Mouse (Mus musculus) fibroblast of lung, adult 2 months (primary cell): ENCODE data around the gene Abhd17c.

ENCODE experiments used
- DNase-seq: peaks from one replicate; pipeline ENCODE4 v3.0.0-alpha.2; 2011; ENCODE audit warnings: low read depth

The Abhd17c gene

DNA sequence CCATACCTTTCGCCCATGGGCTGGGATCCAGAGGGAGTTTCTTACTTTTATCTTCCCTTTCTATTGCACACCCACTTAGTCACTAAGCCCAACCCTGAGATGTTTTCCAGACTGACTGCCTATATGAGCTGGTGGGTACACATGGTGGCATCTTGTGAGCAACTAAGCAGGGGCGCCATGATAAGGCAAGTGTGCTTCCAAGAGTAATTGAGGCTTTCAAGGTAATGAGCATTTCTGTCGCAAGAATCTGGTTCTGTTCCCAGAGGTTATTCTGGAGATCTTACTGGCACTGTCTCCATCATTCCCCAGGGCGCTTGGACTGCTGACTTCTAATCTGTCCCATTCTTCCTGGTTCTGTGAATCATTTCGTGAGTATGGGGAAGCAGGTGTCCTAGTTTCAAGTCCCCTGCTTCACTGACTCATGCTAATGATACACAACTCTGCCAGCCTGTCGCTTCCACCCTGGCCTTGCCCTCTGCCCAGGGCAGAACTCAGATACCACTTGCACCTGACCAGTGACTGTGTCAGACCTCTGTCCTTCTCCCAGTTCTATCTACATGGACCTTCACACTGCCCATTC is 34.1 kb downstream of the Abhd17c start:
- no peak for DNase-seq

DNA sequence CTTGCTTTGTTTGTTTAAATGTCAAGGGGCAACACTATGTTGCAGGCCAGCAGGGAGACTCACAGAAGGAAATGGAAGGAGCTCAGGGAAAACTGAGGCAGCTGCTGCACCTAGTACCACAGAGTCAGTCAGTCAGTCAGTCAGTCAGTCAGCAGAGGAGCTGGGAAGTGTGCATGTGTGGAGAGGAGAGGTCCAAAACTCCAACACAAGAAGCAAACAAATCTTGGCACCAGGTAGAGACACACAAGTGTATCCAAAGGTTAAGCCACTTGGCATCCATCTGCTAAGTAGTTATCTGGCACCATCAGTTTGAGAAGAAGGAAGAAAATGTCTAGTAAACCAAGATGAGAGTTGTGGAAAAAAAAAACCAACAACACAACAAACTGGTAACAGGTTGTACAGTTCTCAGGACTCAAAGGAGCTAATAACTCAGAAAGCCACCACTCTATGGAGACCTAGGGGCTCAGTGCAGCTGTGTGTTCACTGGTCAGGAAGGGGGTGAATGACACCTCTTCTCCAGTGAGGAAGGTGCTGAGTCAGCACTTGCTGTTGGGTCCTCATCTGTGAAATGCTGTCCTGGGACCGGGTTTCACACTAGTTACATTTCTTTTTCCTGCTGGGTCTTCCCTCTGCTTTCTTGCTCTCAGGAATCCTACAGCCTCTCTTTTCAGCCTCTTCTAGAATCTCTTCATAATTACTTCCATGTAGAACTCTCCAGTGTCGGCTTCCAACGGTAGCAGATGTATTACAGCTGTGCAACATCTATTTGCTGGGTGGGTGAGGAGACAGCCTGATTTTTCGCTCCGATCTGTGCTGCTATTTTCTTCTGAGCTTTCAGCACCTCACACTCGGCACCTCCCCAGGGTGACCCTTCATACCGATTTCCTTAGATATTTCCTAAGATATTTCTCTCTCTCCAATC is 34.8 kb downstream of the Abhd17c start:
- no peak for DNase-seq

GRCm38 (mm10) chr7:84115385-84115784 is 36.3 kb downstream of the Abhd17c start:
- no peak for DNase-seq

DNA sequence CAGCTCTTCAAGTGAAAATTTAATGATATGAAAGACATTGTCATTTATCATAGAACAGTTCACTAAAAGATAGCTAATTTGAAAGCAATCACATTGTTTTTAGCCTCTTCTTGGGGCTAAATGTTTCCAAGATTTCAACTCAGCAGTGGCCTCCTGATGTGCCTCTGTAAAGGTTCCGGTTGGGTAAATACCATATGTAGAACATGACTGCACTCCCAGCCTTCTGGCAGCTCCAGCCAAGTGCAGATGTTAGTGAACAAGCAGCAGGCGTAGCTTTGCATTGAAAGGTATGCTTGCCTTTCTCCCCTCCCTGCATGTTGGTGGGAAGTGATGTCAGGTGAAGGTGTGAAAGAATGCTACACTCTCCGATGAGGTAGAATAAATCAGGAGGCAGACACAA is 36.9 kb downstream of the Abhd17c start:
- no peak for DNase-seq

DNA sequence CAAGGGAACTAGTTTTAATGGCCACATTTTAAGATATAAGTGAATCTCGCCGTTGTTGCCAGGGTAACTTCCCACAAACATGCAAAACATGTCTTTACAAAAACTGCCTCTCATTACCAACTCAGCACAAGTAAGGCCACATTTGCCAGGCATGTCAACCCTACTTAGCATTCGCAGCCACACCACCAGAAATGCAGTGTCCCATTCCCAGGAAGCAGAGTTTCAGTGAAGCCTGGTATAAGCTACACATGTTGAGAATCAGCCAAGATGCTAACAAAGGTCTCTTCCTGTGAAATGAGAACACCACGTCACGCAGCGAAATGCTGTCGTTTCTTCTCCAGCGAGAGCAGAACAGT is 38.7 kb downstream of the Abhd17c start:
- DNase-seq, result no peak

GRCm38 (mm10) chr7:84112351-84113034 is 39.2 kb downstream of the Abhd17c start:
- DNase-seq, result no peak

DNA sequence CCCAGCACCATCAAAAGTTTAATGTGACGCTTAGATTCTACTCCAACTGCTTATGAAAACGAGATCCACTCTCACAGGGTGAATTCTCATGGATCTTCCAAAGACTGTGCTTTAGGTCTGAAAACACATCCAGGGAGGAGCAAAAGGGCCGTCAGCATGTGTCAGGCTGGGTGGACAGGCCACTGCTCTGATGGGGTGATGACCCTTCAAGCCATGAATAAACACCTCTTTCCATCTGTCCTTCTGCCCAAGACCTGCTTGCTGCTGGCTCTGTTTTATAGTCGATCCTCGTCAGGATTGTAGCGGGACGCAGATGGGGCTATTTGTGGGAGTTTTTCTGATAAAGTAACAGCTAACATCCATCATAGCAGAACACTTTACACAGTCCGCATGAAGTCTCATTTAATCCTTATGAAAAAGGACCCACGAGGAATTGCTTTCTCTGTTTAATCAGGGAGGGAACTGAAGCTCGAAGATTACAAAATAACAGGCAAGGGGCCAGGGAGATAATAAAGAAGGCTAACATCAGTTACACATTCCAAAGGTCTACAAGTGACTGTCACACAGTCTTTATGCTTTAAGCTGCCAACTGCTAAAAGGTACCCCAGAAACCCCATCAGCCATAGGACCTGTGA is 39.9 kb downstream of the Abhd17c start:
- no peak for DNase-seq

- no peak for DNase-seq
Measured at GRCm38 (mm10) chr7:84106942-84107341, 44.8 kb downstream of the Abhd17c start.

GRCm38 (mm10) chr7:84102589-84102988 is 49.1 kb downstream of the Abhd17c start:
- DNase-seq, result no peak

DNA sequence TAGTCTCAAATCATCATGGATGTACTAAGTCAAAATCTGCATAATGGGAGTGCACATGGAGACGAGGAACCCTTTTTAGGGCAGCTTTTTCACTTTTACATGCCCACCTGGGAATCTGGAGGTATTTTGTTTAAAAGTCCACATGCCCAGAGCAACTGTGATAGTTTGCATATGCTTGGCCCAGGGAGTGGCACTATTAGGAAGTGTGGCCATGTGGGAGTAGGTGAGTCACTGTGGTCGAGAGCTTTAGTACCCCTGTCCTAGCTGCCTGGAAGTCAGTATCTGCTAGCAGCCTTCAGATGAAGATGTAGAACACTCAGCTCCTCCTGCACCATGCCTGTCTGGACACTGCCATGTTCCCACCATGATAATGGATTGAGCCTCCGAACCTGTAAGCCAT is 51.0 kb downstream of the Abhd17c start:
- DNase-seq, result no peak

DNA sequence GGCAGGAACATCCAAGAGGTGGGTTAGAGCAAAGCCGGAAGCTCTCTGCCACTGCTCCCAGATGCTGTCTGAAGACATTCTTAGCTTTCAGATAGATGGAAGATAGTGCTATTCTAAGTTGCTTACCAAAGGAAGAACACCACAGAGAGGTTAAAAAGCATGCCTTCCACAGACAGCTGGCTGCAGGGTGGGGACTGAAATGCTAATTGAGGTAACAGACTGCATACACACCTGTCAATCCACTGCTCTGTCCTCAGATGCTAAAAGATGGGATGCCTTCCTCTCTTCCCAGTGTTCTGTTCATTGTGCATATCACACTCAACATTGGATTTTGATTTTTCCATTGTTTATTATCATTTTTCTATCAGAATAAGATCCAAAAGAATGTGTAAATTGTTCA is 53.6 kb downstream of the Abhd17c start:
- DNase-seq, result no peak

- no peak for DNase-seq
Measured at GRCm38 (mm10) chr7:84096501-84096900, 55.2 kb downstream of the Abhd17c start.

- DNase-seq, result no peak
Measured at GRCm38 (mm10) chr7:84090793-84091192, 60.9 kb downstream of the Abhd17c start.

DNA sequence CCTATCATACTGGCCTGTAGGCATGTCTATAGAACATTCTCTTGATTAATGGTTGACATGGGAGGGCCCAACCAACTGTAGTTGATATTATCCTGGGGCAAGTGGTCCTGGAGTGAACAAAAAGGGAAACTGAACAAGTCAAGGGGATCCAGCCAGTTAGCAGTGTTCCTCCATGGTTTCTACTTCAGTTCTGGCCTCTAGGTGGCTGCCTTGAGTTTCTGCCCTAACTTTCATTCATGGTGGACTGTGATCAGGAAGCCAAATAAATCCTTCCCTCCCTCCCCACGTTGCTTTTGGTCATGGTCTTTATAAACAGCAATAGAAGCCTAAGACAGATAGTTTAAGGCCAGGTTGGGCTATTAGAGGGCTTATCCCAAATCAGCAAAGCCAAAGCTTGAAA is 61.9 kb downstream of the Abhd17c start:
- no peak for DNase-seq

- DNase-seq, result peak; percentile 54
Measured at GRCm38 (mm10) chr7:84088971-84089370, 62.7 kb downstream of the Abhd17c start.

GRCm38 (mm10) chr7:84088191-84088590 is 63.5 kb downstream of the Abhd17c start:
- DNase-seq, result no peak

- DNase-seq, result peak; percentile 40
Measured at GRCm38 (mm10) chr7:84086039-84086829, 65.5 kb downstream of the Abhd17c start, which contains the start of gene Cemip. Cemip (minus strand) TSS chr7:84086502.

DNA sequence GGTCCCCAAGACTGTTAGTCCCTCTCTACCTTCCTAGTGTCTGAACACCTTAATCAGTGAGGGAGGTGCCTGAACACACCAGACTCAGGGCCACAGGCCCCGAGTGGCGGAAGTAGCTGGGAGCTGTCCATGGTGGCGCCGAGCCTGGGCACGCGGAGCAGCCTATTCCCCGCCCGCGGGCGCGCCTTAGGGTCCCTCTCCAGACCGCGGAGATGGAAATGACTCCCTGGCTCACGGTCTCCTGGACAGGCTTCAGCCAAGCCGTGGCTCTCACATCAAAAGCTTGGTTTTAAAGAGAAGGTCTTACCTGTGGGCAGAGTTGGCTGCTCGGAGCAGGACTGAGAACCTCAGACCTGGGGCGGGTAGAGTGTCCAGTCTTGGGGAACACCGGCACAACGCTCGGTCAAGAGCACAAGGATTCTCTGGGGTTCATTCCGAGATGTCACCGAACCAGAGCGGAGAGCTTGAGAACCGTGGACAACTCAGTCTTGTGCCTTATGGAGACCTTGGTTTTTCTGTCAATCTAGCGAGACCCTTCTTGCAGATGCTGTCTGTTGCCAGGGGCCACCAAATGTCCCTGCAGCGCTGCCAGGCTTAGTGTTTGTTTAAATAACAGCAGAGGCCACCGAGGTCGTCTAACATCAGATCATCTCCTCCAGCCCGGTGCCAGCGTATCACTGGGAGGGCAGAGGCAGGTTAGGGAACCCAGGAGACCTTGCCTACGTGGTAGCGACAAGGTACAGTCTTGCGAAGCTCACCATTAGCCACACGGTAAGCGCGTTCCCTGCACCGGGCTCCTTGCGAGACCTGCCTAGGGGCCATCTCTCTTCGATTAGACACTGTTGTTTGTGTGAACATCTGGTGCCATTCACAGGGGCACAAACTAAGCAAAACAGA is 66.4 kb downstream of the Abhd17c start:
- DNase-seq, result no peak

DNA sequence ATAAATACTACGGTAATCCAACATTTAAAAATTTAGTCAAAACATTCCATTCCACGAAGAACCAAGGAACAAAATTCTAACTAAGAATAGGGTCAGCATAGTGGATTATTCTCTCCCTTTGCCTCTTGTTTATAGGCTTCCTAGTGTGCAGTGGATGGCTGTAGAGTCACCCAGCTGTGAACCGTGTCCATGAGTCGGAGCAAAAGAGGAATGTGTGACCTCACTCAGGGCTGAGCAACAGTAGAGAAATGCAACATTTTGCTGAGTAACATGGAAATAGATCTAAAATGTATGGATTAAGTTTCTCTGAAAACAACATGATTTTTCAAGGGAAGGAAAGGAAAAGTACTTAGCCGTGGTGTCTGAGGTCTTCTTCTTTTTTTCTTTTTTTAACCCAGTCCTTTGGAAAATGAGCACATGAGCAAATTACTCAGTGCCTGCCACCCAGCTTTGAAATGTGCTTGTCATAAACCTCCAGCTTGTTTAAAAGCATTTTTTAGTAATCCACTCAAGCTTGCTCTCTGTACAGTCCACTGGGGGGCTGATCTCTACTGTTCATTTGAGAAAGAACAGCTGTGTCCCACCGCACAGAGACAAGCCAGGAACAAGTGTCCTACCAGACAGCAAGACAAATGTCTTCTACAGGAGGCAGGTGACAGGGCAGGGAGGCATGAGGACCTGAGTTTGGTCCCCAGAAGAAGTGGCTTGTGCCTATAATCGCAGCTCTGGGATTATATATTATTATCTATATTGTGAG is 74.3 kb downstream of the Abhd17c start:
- no peak for DNase-seq

DNA sequence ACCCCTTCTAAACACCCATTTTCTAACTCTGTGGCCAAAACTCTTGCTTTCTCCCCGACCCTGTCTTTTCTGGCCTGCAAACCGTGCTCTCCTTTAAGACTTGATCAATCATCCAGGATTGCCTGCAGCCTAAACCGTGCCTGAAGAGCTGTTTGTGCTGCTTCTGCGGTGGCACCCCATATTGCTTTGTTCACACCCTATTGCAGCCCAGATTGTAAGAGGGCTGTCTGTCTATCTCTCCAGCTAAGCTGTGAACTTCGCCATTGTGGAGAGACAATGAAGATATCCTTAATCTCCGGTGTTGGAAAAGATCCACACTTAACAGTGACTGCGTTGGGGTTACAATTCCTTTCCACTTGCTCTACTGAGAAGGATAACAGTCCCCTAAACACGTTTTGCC is 77.4 kb downstream of the Abhd17c start:
- DNase-seq, result no peak
